Mouse (Mus musculus) left cerebral cortex, adult 11 months (tissue): Measurements from ENCODE around the gene Trmt13.
"Not testable (repeated sequence)": the region's sequence is repeated elsewhere in the genome, so short reads cannot be mapped to it uniquely, and the experiment has no call there.

Experiments used
- DNase-seq: peaks from one replicate; pipeline ENCODE4 v3.0.0; 2022; ENCODE audit warnings: low spot score

Trmt13 gene

DNA sequence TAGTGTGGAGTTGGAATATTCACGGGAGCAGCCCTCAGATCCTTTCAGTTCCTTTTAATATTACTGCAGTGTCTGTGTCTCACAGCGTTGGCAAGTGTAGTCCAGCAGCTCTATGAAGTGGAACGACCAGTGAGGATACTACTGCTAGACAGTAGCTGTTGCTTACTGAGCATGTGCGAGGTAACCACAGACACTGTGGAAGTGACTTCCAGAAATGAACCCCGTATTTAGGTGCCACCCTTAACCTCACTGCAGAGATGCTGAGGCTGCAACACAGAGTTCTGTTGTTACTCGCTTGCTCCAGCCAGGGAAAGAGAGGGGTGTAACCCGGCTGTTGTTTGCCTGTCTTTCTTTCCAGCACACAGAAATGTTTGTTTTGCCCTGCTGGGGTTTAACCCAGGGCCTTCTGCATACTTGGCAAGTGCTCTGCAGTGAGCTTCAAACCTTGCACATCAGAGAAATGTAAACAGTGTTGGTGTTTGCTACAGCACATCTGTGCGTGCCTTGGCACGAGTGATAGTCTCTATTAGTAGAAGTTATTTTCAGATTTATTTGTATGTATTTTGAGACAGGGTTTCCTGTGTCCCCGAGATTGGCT, at the start of gene Trmt13:
Trmt13 (minus strand) TSS at position 293 of the 598 bp plus-strand sequence.
- DNase-seq = peak; percentile 24

DNA sequence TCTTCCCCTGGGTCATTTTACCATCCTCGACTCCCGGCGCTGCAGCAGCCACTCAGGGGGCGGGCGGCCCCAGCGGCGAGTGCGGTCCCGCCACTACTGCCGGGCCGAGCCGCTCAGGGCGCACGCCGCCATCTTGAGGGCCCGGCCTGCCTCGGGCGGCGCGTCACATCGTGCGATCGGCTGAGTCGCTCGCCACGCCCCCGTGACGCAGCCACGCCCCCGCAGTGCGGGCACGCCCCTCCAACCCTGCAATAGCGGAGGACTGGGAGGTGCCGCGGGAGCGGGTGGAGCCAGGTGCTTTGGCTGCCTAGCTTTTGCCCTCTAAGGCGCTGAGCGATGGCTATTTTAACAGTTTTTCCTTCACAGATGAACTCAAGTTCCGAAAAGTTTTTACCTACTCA, 48.1 kb upstream of the Trmt13 start, which contains the start of gene Mfsd14a:
Mfsd14a (minus strand) TSS at position 215 of the 401 bp plus-strand sequence.
- DNase-seq = peak; percentile 94

DNA sequence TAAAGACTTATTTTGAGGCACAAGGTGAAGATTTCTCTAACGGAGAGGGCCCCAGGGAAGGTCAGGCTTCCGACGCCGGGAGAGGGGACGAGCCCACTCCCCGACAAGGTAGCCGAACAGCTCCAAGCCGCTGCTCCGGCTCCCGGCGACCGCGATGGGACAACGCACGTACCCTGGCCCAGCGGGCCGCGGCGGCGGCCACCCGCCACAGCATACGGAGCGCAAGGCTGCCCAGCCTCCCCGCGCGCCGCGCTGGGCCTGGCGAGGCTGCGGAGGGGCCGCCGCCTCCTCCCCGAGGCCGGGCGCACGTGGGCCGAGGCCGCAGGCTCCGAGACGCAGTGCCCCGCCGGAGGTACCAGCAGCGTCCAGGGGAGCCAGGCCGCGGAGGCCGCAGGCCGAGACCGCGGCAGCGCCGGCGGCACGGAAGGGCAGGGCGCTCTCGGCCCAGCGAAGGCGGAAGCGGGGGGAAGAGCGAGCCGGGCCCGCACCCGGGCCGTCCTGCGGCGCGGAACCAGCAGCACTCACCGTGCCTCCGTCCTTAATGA, 47.6 kb upstream of the Trmt13 start:
- peak; percentile 12 for DNase-seq

DNA sequence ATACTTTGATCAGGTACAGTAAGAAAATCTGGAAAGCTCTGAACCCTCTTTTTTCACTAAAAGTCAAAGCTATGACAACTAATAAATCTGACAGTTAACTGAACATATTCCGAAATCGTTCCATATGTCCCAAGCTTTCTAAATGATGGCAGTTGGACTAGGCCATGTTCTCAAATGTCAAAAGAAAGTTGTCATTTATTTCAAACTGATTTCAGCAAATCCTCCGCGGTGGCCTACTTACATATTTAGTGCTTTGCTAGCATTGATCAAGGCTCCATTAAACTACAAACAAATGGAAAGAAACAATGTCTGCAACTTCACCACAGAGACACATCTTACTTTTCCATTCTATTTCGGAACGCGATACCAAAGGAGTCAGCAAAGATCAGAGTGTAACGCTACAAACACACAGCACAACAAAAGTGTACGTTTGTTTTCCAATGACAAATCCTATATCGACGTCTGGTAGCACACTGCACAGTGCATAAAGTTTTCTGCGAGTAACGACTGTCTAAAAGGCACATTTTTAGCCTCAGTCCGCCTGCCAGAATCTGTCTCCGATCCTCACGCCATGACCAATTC, 47.0 kb upstream of the Trmt13 start:
- DNase-seq = no peak

DNA sequence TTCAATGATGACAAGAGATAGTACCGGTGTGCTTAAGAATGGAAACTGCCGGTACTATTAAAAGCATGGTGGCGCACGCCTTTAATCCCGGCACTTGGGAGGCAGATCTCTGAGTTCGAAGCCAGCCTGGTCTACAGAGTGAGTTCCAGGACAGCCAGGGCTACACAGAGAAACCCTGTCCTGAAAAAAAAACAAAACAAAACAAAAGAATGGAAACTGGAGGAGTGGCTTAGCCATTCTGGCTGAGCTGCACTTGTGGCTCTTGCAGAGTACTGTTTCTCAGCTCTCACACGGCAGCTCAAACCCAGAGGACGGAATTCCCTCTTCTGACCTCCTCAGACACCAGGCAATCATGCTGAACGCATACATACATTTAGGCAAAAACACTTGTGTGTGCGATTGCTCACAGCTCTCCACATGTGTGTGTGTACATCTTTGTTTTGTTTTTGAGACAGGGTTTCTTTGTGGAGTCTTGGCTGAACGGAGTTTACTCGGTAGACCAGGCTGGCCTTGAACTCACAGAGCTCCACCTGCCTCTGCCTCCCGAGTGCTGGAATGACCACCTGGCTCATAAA, 45.6 kb upstream of the Trmt13 start:
- DNase-seq = no peak

DNA sequence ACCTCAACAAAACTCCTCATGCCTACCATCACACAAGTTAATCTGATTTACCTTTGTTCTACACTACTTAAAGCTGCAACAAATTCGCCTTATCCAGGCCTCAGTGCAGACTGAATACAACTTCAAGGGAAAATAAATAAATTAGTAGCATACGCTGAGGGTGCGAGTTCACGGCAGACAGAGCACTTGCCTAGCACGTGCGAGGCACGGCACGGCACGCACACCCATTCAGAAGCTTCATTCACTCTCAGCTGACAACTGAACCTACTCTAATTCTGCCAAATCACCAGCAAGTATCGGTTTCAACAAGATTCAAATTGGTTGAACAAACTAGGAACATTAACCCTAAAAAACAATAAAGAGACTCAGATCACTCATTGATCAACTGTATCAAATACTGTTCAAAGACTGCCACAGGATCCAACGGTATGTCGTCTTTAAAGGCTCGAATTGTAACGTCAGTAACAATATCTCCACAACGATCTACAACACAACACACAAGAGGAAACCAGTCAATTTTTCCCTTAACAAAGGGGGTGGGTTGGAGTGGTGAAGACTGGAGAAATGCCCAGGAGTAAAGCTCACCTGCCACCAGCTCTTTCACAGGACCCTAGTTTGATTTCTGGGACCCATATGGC, 44.7 kb upstream of the Trmt13 start:
- no peak for DNase-seq

DNA sequence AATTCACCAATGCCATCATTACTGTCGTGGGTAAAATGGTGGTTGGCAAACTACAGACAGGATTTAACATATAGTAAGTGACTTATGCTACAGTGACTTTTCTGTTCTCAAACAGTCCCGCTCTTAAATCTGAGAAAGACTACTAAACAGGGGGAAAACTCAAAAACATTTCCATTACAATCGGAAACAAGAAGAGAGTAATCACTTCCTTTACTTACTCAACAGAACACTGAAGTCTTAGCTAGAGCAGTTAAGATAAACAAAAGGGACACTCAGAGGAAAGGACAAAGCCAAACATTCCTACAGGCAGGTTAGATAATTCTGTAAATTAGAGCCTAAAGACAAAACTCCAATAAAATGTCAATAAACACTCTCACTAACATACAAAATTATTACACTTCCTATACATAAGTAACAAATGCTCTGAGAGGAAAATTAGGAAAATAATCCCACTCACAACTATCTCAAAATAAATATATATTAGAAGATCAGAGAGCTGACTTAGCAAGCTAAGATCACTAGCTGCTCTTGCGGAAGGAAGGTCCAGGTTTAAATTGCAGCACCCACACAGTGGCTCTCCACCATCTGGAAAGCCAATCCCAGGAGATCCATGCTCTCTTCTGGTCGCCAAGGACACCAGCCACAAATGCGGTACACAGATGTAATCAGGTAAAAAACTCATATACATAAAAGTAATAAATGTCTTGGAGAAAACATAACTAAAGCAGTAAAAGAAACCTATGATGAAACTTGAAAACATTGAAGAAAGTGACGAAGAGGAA, 42.0 kb upstream of the Trmt13 start:
- DNase-seq = no peak

DNA sequence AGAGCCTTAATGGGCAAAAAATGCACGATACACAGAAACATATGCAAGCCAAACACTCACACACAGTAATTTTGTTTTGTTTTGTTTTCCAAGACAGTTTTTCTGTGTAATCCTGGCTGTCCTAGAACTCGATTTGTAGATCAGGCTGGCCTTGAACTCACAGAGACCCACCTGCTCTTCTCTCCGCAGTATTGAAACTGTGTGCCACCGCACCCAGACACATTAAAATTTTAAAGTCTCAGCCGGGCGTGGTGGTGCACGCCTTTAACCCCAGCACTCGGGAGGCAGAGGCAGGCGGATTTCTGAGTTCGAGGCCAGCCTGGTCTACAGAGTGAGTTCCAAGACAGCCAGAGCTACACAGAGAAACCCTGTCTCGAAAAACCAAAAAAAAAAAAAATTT, 39.7 kb upstream of the Trmt13 start:
- not testable (repeated sequence) for DNase-seq

DNA sequence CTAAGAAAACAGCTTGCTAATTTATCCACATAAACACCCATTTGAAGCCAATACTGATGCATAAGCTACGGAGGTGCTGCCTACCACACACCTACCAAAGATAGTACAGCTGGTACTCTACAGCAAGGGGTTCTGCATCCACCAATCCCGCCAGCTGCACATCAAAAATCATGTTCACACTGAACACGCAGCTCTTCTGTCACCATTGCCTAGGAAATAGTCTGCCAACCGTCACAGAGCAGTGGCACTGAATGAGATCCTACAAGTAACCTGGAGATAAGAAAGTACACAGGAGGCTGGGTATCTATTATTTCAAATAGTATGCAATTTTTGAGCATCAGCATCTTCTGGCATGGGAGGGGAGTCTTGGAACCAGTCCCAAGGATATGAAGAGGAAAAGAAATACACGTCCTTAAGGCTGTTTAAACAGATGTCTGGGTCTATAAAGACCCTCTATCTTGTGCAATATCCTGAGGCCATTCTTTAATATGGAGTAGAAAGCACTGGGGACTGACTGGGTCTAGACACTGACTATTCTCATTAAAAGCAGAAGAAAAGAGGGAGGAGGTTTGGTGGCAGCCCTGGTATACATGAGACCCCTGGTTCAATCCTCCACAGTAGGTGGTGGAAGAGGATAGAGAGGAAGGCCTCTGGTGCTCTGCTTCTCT, 39.0 kb upstream of the Trmt13 start:
- no peak for DNase-seq

DNA sequence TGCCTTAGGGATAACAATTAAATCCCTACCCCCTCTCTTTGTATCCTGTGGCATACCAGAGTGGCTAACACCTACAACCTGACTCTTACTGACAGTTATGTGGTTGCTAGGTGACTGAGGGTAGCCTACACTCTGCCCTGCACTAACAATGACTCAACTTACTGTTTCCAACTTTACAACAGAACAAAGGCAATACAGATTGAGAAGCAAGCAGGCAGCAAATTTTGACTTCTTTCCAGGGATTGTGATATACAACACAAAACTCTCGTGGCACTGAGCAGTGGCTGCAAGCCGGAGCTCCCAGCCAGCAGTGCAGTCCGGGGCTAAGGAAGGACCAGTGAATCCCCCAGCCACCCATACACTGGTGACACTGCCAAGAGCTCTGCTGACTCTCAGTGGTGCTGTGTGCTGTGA, 37.7 kb upstream of the Trmt13 start:
- peak; percentile 24 for DNase-seq

DNA sequence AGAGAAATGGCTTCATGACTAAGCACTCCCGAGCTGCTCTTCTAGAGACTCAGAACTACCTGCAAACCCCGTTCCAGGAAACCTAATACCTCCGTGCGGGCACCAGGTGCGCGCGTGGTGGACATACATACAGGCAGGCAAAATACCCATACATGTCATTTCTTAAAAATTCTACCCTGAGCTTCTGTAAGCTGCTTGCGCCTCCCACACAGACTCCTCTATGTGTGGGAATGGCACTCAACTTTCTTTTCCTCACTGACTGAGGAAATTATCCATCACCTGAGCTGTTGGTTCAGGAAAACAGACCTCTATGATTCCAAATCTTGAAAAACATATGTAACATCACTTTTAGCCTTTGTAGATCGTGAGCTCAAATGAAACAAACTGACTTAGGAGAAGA, 36.3 kb upstream of the Trmt13 start:
- DNase-seq = peak; percentile 11

DNA sequence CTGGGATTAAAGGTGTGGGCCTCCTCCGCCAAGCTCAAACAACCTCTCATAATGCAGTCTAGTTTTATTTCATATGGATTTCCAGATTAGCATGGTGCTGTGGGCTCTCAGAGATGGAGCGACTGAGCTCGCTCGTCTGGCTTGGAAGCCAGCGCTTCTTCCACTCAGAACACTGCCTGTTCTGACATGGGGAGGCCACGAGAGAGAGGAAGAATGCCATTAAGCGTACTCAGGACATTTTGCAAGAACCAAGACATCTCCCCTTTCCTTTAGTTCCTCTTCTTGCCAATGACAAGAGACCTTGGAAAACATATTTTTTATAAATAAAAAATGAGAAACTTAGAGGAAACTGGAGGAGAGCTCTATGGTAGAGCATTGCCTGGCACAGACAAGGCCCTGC, 34.4 kb upstream of the Trmt13 start:
- no peak for DNase-seq

DNA sequence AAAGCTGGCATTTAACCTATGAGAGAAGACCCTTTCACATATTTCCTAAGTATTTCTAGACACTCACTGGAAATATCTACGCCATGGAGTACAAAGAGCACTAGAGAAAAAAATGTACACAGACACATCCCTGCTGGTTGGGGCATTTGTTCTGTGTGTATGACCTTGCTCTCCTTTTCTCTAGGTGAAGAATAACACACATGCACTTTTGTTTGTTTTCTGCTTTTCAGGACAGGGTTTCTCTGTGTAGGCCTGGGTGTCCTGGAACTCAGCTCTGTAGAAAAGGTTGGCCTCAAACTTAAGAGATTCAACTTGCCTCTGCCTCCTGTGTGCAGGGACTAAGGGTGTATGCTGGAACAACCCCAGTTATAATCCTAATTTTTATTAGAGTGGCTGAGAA, 32.0 kb upstream of the Trmt13 start:
- no peak for DNase-seq

DNA sequence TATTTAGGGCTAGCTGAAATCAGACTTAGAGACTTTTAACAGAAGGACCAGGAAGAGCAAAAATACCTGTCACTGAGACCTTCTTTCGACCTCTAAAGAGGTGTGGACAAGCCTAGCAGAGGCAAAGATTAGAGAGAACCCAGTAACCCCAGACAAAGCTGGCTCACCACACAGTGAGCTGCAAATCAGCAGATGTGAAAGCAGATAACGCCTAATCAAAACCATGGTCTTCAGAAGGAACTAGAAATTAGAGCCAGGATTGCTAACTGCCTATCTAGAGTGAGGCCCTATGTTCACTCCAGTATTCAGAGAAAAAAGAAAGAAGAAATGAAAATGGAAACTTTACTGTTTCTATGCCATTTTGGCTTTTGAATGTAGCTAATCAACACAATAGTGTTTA, 28.0 kb upstream of the Trmt13 start:
- no peak for DNase-seq

DNA sequence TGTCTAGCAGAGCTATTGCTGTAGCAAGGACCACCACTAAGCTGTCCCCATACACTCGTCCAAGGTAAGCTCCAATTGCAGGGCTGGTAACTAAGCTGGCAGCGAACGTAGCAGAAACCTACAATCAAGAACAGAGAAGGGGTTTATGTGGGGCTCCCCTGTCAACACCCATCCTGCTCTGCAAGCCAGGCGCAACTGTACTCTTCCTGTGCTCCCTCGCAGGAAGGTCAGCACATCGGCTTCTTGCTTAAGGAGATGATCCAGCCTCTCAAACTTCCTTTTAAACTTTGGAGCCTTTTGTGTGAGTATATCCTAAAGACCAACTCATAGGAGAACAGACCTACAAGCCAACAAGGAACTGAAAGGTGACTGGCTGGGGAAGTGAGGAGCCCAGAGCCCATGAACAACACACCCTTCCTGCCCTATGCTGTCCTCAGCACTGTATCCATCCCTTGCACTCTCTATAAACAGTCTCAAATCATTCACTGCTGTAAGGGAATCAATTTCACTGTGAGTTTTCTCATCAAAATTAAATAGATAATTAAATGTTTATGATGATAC, 27.5 kb upstream of the Trmt13 start:
- no peak for DNase-seq

DNA sequence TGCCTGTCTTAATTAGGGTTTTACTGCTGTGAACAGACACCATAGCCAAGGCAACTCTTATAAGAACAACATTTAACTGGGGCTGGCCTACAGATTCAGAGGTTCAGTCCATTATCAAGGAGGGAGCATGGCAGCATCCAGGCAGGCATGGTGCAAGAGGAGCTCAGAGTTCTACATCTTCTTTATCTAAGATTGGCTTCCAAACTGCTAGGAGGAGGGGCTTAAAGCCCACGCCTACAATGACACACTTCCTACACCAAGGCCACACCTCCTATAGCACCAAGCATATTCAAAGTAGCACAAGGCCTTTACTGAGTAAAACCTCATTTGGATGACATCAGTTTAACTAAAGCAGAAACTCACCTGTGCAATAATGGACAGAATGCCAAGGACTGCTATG, 25.6 kb upstream of the Trmt13 start:
- DNase-seq = no peak

DNA sequence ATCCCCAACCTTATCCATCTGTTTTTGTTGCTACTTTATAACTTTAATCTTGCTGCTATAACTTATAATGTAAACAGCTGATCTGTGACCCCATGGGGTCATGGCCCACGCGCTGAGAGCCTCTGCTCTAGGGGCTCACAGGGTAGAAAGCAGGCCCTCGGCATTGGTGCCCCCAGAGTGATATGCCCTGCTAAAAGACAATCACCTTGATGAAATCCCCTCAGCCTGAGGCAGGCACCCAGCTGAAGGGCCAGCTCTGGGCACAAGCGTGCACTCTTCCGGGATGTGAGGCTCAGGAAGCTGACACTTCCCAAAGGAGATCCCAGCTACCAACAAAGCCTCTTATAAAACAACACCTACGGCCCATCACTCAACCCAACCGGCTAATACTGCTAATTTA, 24.2 kb upstream of the Trmt13 start:
- DNase-seq = no peak

DNA sequence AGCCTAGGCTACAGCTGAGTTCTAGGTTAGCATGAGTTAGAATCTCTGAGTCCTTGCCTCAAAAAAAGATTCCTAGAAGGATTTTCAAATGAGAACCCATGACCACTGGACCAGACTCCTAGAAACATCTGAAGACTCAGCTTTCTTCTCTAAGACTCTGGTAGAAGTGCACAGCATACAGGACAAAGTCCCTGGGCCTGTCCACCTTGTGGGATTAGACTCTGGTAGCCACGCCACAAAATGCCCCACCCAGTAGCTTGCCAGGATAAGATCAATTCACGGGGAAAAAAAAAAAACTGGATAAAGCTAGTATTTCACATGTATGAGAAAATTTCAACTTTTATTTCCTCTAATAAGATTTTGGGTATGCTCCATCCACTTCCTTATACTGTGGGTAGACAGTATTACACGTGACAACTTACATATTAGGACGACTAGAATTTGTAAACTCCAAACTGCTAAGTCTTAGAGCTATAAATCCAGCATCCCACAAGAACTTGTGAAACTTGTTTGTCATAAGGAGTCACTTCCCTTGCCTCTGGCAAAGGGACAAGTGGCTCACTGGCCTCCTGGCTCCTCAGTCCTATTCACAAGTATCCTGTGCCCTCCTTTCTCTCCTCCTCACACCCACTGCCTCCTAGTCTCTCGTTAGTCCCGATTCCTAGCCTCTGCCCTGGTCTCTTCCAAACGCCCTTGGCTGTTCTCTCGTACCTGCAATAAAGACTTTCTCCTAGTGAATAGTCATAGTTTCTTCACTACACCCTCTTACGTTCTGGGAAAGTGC, 23.5 kb upstream of the Trmt13 start:
- no peak for DNase-seq

DNA sequence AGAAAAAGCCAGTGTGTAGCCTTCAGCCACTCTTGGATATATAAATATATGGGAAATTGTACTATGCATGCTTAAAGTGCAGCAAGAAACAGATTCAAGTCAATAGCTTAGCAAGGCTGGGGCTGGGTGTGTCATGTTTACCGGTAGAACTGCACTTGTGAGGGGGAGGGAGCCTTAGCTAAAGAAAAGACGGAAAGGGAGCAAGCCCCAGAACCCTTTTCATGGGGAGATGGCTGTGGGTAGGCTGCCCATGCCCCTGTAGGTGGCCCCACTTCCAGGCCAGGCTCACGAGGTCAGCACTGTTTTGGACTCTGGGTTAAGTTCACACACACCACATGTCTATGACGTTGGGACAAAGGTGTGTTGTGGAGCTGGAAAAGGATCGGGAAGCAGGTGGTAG, 21.4 kb upstream of the Trmt13 start:
- DNase-seq = no peak

DNA sequence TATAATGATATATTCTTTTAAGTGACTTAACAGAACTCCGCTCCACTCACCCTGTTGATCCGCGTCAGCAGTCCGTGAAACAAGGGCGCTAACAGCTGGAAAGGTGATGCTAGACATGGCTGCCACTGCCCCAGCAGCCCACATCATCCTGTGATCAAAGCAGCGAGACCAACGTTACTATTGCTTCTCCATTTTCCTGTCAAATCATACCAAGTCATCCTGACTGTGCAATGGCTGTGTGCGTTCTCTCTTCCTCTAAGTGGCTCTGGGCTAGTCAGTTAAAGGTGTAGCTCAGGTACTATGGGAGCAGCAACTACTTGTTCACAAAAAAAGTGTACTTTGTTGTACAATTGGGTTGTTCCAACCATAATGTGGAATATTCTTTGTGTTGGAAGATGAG, 20.5 kb upstream of the Trmt13 start:
- DNase-seq = no peak

DNA sequence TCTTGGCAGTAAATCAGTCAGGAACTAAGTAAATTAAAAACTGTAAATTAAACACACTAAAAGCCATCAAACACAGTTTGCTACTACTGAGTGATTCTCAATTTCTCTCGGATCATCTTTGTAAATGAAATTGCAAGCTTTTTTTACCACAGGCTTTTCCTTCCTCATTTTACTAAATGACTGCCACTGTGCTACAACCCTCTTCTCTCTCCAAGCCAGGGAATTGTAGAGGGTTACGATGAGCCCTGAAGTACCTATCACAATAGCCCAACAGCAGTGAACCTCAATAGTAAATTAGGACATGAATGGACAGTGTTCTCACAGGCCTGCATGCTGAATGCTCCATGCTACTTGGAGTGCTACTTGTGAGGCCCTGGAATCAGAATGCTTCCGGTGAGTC, 19.7 kb upstream of the Trmt13 start:
- no peak for DNase-seq
